Mouse (Mus musculus) bone marrow macrophage, adult 2 months (primary cell): ENCODE data around the gene Zscan10.

Experiments
- CTCF ChIP-seq: IDR thresholded peaks from 2 replicates; pipeline ENCODE4 v1.5.1; 2012; ENCODE audit warnings: low read depth, mild to moderate bottlenecking, low read length, moderate library complexity
- POLR2A ChIP-seq: IDR thresholded peaks from 2 replicates; pipeline ENCODE4 v1.6.1; 2012; ENCODE audit warnings: mild to moderate bottlenecking, low read depth, low read length, borderline replicate concordance

DNA sequence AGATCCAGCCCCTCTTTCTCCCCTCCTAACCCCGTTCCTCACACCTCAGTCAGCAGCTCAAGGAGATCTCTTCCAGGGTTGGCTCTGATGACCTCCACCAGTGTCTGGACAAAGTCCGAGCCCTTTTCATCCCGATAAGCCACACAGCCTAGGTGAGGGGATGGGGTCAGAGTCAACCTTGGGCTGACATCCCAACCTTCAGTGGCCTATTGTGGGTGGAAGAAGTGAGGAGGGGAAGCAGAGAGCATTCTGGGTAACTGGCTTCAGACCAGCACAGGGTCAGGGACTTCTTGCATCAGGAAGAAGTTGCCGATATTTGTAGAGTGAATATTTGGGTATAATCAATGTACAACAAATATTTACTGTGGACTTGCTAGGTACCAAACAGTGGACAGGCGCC is 48.7 kb upstream of the Zscan10 start:
- no peak for TF ChIP-seq CTCF
- TF ChIP-seq POLR2A = no peak
